Mouse (Mus musculus) hindlimb bud, embryonic 11.5 days (tissue): ENCODE data around the gene Slc35f2.

Experiments used
- DNase-seq: peaks from one replicate; pipeline ENCODE4 v3.0.0-alpha.2; 2012; ENCODE audit warnings: low read depth, low spot score; ENCODE audit errors: extremely low spot score

Slc35f2 gene

GRCm38 (mm10) chr9:53771344-53772021, at the start of gene Slc35f2:
Gene Slc35f2 (plus strand): TSS chr9:53771538.
- no peak for DNase-seq

GRCm38 (mm10) chr9:53740829-53741404, 30.4 kb upstream of the Slc35f2 start:
- DNase-seq, result no peak

GRCm38 (mm10) chr9:53750411-53750810, 20.9 kb upstream of the Slc35f2 start:
- no peak for DNase-seq

- DNase-seq, result no peak
Observed at GRCm38 (mm10) chr9:53750899-53751298, 20.4 kb upstream of the Slc35f2 start.

- DNase-seq, result no peak
Observed at GRCm38 (mm10) chr9:53754801-53755200, 16.5 kb upstream of the Slc35f2 start.

- DNase-seq, result no peak
Observed at GRCm38 (mm10) chr9:53758142-53758541, 13.2 kb upstream of the Slc35f2 start.

GRCm38 (mm10) chr9:53764697-53765096, 6.6 kb upstream of the Slc35f2 start:
- DNase-seq, result no peak

GRCm38 (mm10) chr9:53768486-53768885, 2.9 kb upstream of the Slc35f2 start:
- DNase-seq, result no peak

GRCm38 (mm10) chr9:53770771-53771343, 481 bp upstream of the Slc35f2 start:
- DNase-seq, result no peak

- DNase-seq, result no peak
Observed at GRCm38 (mm10) chr9:53772121-53772561, 803 bp downstream of the Slc35f2 start.

GRCm38 (mm10) chr9:53775511-53775910, 4.2 kb downstream of the Slc35f2 start:
- no peak for DNase-seq

GRCm38 (mm10) chr9:53786561-53787407, 15.4 kb downstream of the Slc35f2 start:
- no peak for DNase-seq

- DNase-seq, result no peak
Observed at GRCm38 (mm10) chr9:53793830-53794330, 22.5 kb downstream of the Slc35f2 start.

GRCm38 (mm10) chr9:53794490-53794889, 23.2 kb downstream of the Slc35f2 start:
- DNase-seq, result no peak

GRCm38 (mm10) chr9:53795351-53795750, 24.0 kb downstream of the Slc35f2 start:
- no peak for DNase-seq

GRCm38 (mm10) chr9:53796386-53796785, 25.0 kb downstream of the Slc35f2 start:
- DNase-seq, result no peak

- DNase-seq, result no peak
Observed at GRCm38 (mm10) chr9:53797141-53797540, 25.8 kb downstream of the Slc35f2 start.

GRCm38 (mm10) chr9:53802921-53803320, 31.6 kb downstream of the Slc35f2 start:
- DNase-seq, result no peak

- DNase-seq, result no peak
Observed at GRCm38 (mm10) chr9:53806496-53807086, 35.3 kb downstream of the Slc35f2 start.

- no peak for DNase-seq
Observed at GRCm38 (mm10) chr9:53813418-53813817, 42.1 kb downstream of the Slc35f2 start.

- DNase-seq, result no peak
Observed at GRCm38 (mm10) chr9:53818760-53819159, 47.4 kb downstream of the Slc35f2 start.
